Mouse (Mus musculus) limb, embryonic 14.5 days (tissue): ENCODE data around the gene Acoxl. TPM values are rescaled to one million over a fixed set of nuclear protein-coding genes. Genes with fewer than 3 reads are reported as not detected.
A peak's percentile ranks its signal among the peaks of the same experiment; 100 is the strongest.

ENCODE experiments used
- ATAC-seq: fragments of 200-750 bp; cut with Nextera tagmentation; 2 replicates; pipeline ENCODE4 v1.8.0; 2017; ENCODE audit warnings: low read depth, moderate number of reproducible peaks, moderate TSS enrichment; ENCODE audit not compliant: low FRiP score
- DNase-seq: peaks from one replicate; pipeline ENCODE4 v3.0.0-alpha.2; 2015; ENCODE audit warnings: low spot score
- H3K27ac ChIP-seq: fragments of 300-500 bp; sonication (generic); replicated peaks from 2 replicates; pipeline ENCODE4 v1.5.1; 2014; ENCODE audit warnings: low read depth, mild to moderate bottlenecking, low read length, moderate library complexity, mixed read lengths
- H3K27me3 ChIP-seq: fragments of 300-500 bp; sonication (generic); 2 replicates; pipeline ENCODE4 v1.6.1; 2014; ENCODE audit warnings: low read length, mixed read lengths; ENCODE audit not compliant: control insufficient read depth, insufficient read depth
- H3K36me3 ChIP-seq: fragments of 300-500 bp; sonication (generic); 2 replicates; pipeline ENCODE4 v1.6.1; 2014; ENCODE audit warnings: mild to moderate bottlenecking, low read length, moderate library complexity, mixed read lengths; ENCODE audit not compliant: control insufficient read depth, insufficient read depth
- H3K4me1 ChIP-seq: fragments of 300-500 bp; sonication (generic); 2 replicates; pipeline ENCODE4 v1.6.1; 2014; ENCODE audit warnings: antibody characterized with exemption, low read length, mixed read lengths; ENCODE audit not compliant: control insufficient read depth, insufficient read depth
- H3K4me2 ChIP-seq: fragments of 300-500 bp; sonication (generic); replicated peaks from 2 replicates; pipeline ENCODE4 v1.6.1; 2014; ENCODE audit warnings: low read depth, mild to moderate bottlenecking, low read length, moderate library complexity; ENCODE audit not compliant: severe bottlenecking
- H3K4me3 ChIP-seq: fragments of 300-500 bp; sonication (generic); replicated peaks from 2 replicates; pipeline ENCODE4 v1.5.1; 2014; ENCODE audit warnings: low read length
- H3K9ac ChIP-seq: fragments of 300-500 bp; sonication (generic); 2 replicates; pipeline ENCODE4 v1.6.1; 2014; ENCODE audit warnings: mild to moderate bottlenecking, low read depth, low read length, moderate library complexity; ENCODE audit not compliant: severe bottlenecking
- H3K9me3 ChIP-seq: fragments of 300-500 bp; sonication (generic); 2 replicates; pipeline ENCODE4 v1.6.1; 2016; ENCODE audit warnings: low read length; ENCODE audit not compliant: control insufficient read depth
- POLR2A ChIP-seq: fragments of 200-500 bp; IDR thresholded peaks from 2 replicates; pipeline ENCODE4 v1.8.0; 2012; ENCODE audit warnings: inconsistent platforms, mild to moderate bottlenecking, moderate library complexity, borderline replicate concordance; ENCODE audit not compliant: insufficient read depth, insufficient read length; ENCODE audit errors: extremely low read depth
- WGBS: fragments of 180-500 bp; shearing (Covaris S2); extraction: QIAGEN DNeasy Blood & Tissue Kit; methylation state at CpG from one replicate; pipeline ENCODE4 v1.1.7; 2014; 5-methylcytosine and 5-hydroxymethylcytosine counted together
- polyA plus RNA-seq, 2 experiments: library from polyadenylated mRNA; depleted of rRNA in 1 of 2; stranded (reverse) in 1 of 2; unstranded in 1 of 2; fragments of >200 nt; fragmentation: Nextera tagmentation in 1 of 2; extraction: Ambion mirVana in 1 of 2; gene quantifications; 2 replicates each; pipeline versions ENCODE4 v1.2.1 to v1.2.3; 2012 to 2014

Gene Acoxl
- polyA plus RNA-seq, 2 experiments, result 0.13 TPM; not detected in 1

GRCm38 (mm10) chr2:127832103-127832832 is 6.4 kb upstream of the Acoxl start:
- no peak for TF ChIP-seq POLR2A
- H3K27ac ChIP-seq, result no peak overlapping the region
- H3K4me1 ChIP-seq, result 0 out of 2 replicates have a peak, but pooled peaks cover 5% of the 10 kb centered on the region
- peaks cover 1% of the 10 kb centered on the region for H3K36me3 ChIP-seq
- ATAC-seq (peak; percentile 51; the same call in 1 of the 2 replicates), DNase-seq (no peak)
- peak overlapping the region; percentile 73 for H3K4me3 ChIP-seq
- no peaks in the 10 kb centered on the region for H3K27me3 ChIP-seq
- 41% methylated on average over 11 of the region's 11 CpGs for WGBS
- peak overlapping the region; percentile 79 for H3K4me2 ChIP-seq
- peak overlapping the region; percentile 58; the same call in 1 of the 2 replicates for H3K9ac ChIP-seq
- no peaks in the 10 kb centered on the region for H3K9me3 ChIP-seq

GRCm38 (mm10) chr2:127832833-127833190 is 5.9 kb upstream of the Acoxl start:
- H3K9ac ChIP-seq, result no peak overlapping the region
- TF ChIP-seq POLR2A, result no peak
- WGBS, result 18% methylated on average over 2 of the region's 2 CpGs
- H3K4me2 ChIP-seq, result no peak overlapping the region
- DNase-seq (peak; percentile 38), ATAC-seq (no peak)
- H3K27me3 ChIP-seq, result no peaks in the 10 kb centered on the region
- H3K4me1 ChIP-seq, result 0 out of 2 replicates have a peak, but pooled peaks cover 5% of the 10 kb centered on the region
- H3K27ac ChIP-seq, result no peak overlapping the region
- H3K36me3 ChIP-seq, result no peaks in the 10 kb centered on the region
- no peak overlapping the region for H3K4me3 ChIP-seq
- H3K9me3 ChIP-seq, result no peaks in the 10 kb centered on the region

- Histone ChIP-seq H3K4me1 (no peaks in the 10 kb centered on the region), H3K9me3 (no peaks in the 10 kb centered on the region), H3K36me3 (no peaks in the 10 kb centered on the region), H3K4me2 (no peak overlapping the region), H3K4me3 (no peak overlapping the region), H3K27me3 (peaks cover 19% of the 10 kb centered on the region), H3K9ac (no peak overlapping the region), H3K27ac (no peak overlapping the region)
- no peak for TF ChIP-seq POLR2A
- ATAC-seq (no peak), DNase-seq (no peak)
- 21% methylated on average over 11 of the region's 11 CpGs for WGBS
Measured at GRCm38 (mm10) chr2:127839425-127839824, 749 bp downstream of the Acoxl start.

- 84% methylated on average over 1 of the region's 1 CpGs for WGBS
Measured at GRCm38 (mm10) chr2:127841402-127841801, 2.7 kb downstream of the Acoxl start.

GRCm38 (mm10) chr2:127842421-127842820 is 3.7 kb downstream of the Acoxl start:
- H3K27me3 ChIP-seq, result peaks cover 19% of the 10 kb centered on the region
- ATAC-seq (no peak), DNase-seq (no peak)
- no peak overlapping the region for H3K27ac ChIP-seq
- no peaks in the 10 kb centered on the region for H3K9me3 ChIP-seq
- H3K36me3 ChIP-seq, result no peaks in the 10 kb centered on the region
- TF ChIP-seq POLR2A, result no peak
- no peak overlapping the region for H3K9ac ChIP-seq
- H3K4me3 ChIP-seq, result no peak overlapping the region
- no peaks in the 10 kb centered on the region for H3K4me1 ChIP-seq
- no peak overlapping the region for H3K4me2 ChIP-seq
- WGBS, result 78% methylated on average over 3 of the region's 3 CpGs

More at GRCm38 (mm10) chr2:127841402-127841801, 2.7 kb downstream of the Acoxl start:
- Histone ChIP-seq H3K4me2 (no peak overlapping the region), H3K4me1 (no peaks in the 10 kb centered on the region), H3K9me3 (no peaks in the 10 kb centered on the region), H3K27me3 (peaks cover 19% of the 10 kb centered on the region), H3K9ac (no peak overlapping the region), H3K4me3 (no peak overlapping the region), H3K27ac (no peak overlapping the region), H3K36me3 (no peaks in the 10 kb centered on the region)
- DNase-seq (no peak), ATAC-seq (no peak)
- no peak for TF ChIP-seq POLR2A
